Mouse (Mus musculus): ENCODE data around the gene Cadm1.

GRCm38 (mm10) chr9:47581576-47582365 is 51.8 kb downstream of the Cadm1 start:
- TF ChIP-seq TAL1 (IDR thresholded peaks at IDR 0.05; ENCODE audit: low read length) (no peak), POLR2AphosphoS5 (IDR thresholded peaks at IDR 0.05; ENCODE audit: borderline replicate concordance, low read depth, low read length) (no peak), BHLHE40 (IDR thresholded peaks at IDR 0.05; ENCODE audit: borderline replicate concordance, low read depth, low read length) (no peak), POLR2AphosphoS2 (IDR thresholded peaks at IDR 0.05; ENCODE audit: low read length) (no peak), CTCF (IDR thresholded peaks at IDR 0.05 in 2 of 3, conservative IDR thresholded peaks at IDR 0.05 in 1 of 3; ENCODE audit: control insufficient read depth in 1 of 3, insufficient read depth in 1 of 3, low read depth in 2 of 3, low read length in 3 of 3, poor library complexity in 1 of 3, severe bottlenecking in 1 of 3) (no peak), POLR2A (IDR thresholded peaks at IDR 0.05; ENCODE audit: control insufficient read depth in 1 of 2, insufficient read depth in 1 of 2, low read depth in 1 of 2, low read length in 2 of 2, poor library complexity in 1 of 2) (no peak), MYC (IDR thresholded peaks at IDR 0.05; ENCODE audit: low read depth, low read length) (no peak), E2F4 (IDR thresholded peaks at IDR 0.05; ENCODE audit: borderline replicate concordance, low read depth, low read length) (no peak), SMC3 (IDR thresholded peaks at IDR 0.05; ENCODE audit: low read depth, low read length) (no peak), ZNF384 (IDR thresholded peaks at IDR 0.05; ENCODE audit: low read depth, low read length) (no peak), ZMIZ1 (IDR thresholded peaks at IDR 0.05; ENCODE audit: low read depth, low read length) (no peak), MXI1 (IDR thresholded peaks at IDR 0.05; ENCODE audit: low read depth, low read length) (no peak)
